Mouse (Mus musculus) CH12.LX (cell line): ENCODE results near the gene Gse1.

Source experiments
- CTCF ChIP-seq, 2 experiments: IDR thresholded peaks in 1 of 2; conservative IDR thresholded peaks in 1 of 2; 2 replicates each; pipeline ENCODE4 v1.5.1; 2011 to 2012; ENCODE audit warnings: low read depth in 2 of 2, low read length in 2 of 2, improper control_type of control experiment in 1 of 2, inconsistent platforms in 1 of 2, mild to moderate bottlenecking in 1 of 2, moderate library complexity in 1 of 2
- EP300 ChIP-seq: IDR thresholded peaks from 2 replicates; pipeline ENCODE4 v1.6.1; 2011; ENCODE audit warnings: low read length, improper control_type of control experiment
- HCFC1 ChIP-seq: IDR thresholded peaks from 2 replicates; pipeline ENCODE4 v1.6.1; 2012; ENCODE audit warnings: low read depth, mild to moderate bottlenecking, inconsistent platforms, low read length, improper control_type of control experiment
- KAT2A ChIP-seq: IDR thresholded peaks from 2 replicates; pipeline ENCODE4 v1.6.1; 2012; ENCODE audit warnings: low read length, improper control_type of control experiment, inconsistent platforms; ENCODE audit not compliant: insufficient replicate concordance
- MAFK ChIP-seq: IDR thresholded peaks from 2 replicates; pipeline ENCODE4 v1.6.1; 2011; ENCODE audit warnings: low read length, improper control_type of control experiment; ENCODE audit not compliant: insufficient replicate concordance
- MXI1 ChIP-seq: IDR thresholded peaks from 2 replicates; pipeline ENCODE4 v1.6.1; 2011; ENCODE audit warnings: mild to moderate bottlenecking, low read depth, low read length, improper control_type of control experiment
- NELFE ChIP-seq: IDR thresholded peaks from 2 replicates; pipeline ENCODE4 v1.6.1; 2011; ENCODE audit warnings: low read depth, low read length, improper control_type of control experiment
- NRF1 ChIP-seq: IDR thresholded peaks from 2 replicates; pipeline ENCODE4 v1.6.1; 2014; ENCODE audit warnings: low read depth, mild to moderate bottlenecking, inconsistent platforms, low read length, improper control_type of control experiment, moderate library complexity
- POLR2A ChIP-seq: IDR thresholded peaks from 2 replicates; pipeline ENCODE4 v1.6.1; 2011; ENCODE audit warnings: low read depth, mild to moderate bottlenecking, improper control_type of control experiment, low read length
- RAD21 ChIP-seq: IDR thresholded peaks from 2 replicates; pipeline ENCODE4 v1.6.1; 2011; ENCODE audit warnings: low read depth, mild to moderate bottlenecking, low read length, improper control_type of control experiment, moderate library complexity
- SIN3A ChIP-seq: IDR thresholded peaks from 2 replicates; pipeline ENCODE4 v1.6.1; 2012; ENCODE audit warnings: low read length, improper control_type of control experiment, inconsistent platforms
- TCF12 ChIP-seq: IDR thresholded peaks from 2 replicates; pipeline ENCODE4 v1.6.1; 2014; ENCODE audit warnings: low read depth, mild to moderate bottlenecking, inconsistent platforms, low read length, improper control_type of control experiment
- USF2 ChIP-seq: conservative IDR thresholded peaks from 2 replicates; pipeline ENCODE4 v1.6.1; 2011; ENCODE audit warnings: low read depth, low read length, improper control_type of control experiment
- ZNF384 ChIP-seq: IDR thresholded peaks from 2 replicates; pipeline ENCODE4 v1.6.1; 2012; ENCODE audit warnings: low read depth, low read length, improper control_type of control experiment, inconsistent platforms

DNA sequence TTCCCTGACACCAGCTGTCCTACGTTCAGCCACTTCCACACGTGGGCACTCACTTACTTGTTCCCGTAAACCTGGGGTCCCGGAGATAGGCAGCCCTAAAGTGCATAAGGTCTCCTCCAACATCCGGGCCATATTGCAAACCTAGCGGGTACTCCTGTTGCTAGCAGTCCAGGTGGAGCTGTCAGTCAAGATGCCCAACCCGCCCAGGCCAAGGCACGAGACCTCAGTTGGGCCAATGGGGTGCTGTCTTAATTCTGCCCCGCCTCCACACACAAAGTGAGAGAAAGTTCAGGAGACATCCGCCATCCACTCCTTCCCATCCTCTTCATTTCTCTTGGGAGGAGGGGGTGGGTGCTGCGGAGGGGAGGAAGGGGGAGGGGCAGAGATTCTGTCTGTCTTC is 398.2 kb downstream of the Gse1 start:
- no peak for TF ChIP-seq RAD21
- no peak for TF ChIP-seq USF2
- no peak for TF ChIP-seq SIN3A
- TF ChIP-seq CTCF (conservative IDR thresholded peaks at IDR 0.05 in 1 of 2, IDR thresholded peaks at IDR 0.05 in 1 of 2; ENCODE audit: low read depth in 2 of 2, low read length in 2 of 2): no peak
- TF ChIP-seq ZNF384: no peak
- no peak for TF ChIP-seq MXI1
- no peak for TF ChIP-seq HCFC1
- TF ChIP-seq KAT2A: no peak
- no peak for TF ChIP-seq NELFE
- no peak for TF ChIP-seq TCF12
- TF ChIP-seq NRF1: no peak
- no peak for TF ChIP-seq POLR2A
- TF ChIP-seq MAFK: no peak
- no peak for TF ChIP-seq EP300
